Mouse (Mus musculus) central nervous system, embryonic 11.5 days (tissue): ENCODE measurements around the gene Olfr1465. TPM values are rescaled to one million over a fixed set of nuclear protein-coding genes. Genes with fewer than 3 reads are reported as not detected.

Experiments used
- polyA plus RNA-seq: library from polyadenylated mRNA; depleted of rRNA; stranded (reverse); fragments of >200 nt; gene quantifications from 2 replicates; pipeline ENCODE4 v1.2.3, GENCODE M21; 2012; rRNA removed

The Olfr1465 gene
- not detected in 2 replicates for polyA plus RNA-seq

DNA sequence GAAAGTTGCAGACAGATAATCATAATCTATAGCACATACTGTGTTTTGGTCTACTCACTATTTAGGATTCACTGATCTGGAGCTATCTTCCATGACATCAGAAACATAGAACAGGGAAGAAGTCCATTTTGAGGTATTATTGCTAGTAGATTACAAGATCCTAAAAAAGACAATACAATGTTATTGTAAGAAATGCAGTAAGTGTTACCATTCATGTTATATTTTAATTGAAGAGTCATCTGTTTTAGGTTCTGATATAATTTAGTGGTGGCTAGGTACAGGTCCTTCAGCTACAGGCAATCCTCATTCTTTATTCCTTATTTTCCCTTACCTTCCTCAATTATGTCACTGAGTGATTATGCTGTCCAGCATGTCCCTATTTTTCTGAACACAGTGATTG lies at the start of gene Olfr1465:
TSS of gene Olfr1465 (minus strand) at position 101 of the 400 bp plus-strand sequence.

DNA sequence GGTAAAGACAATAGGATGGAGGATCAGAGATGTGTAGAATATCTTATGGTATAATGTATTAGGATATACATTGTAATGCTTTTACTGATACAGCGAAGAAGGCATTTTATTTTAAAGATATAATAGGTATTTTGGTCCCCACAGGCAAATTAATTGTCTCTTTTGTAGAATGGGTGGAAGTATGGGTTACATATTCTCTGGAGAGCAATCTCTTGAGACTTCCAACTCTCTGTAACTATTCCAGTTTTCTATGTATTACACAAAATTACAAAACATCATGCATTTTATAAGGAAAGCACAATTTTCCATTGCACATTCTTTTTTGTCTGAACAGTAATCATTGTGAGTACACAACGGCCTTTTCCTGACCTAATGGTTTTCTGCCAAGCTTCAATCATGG lies 46.6 kb upstream of the Olfr1465 start, which contains the start of gene Olfr1467:
TSS of gene Olfr1467 (plus strand) at position 301 of the 400 bp plus-strand sequence.

DNA sequence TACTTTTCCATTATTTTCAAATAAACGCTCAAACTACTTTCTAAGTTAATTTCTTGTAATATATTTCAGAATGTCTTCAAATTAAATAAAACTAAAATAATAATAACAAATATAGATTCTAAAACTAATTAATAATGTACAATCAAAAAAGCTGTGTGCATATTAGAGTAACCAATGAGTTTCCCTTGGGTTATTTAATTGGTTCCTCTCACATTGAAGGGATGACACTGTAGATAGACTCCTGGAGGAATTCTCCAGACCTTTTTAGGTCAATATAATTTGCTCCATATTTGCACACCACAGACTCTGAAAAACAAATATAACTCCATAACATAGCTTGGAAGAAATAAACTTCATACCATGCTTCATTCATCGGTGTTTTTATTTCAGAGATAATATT lies 23.2 kb upstream of the Olfr1465 start, which contains the start of gene Olfr1466:
TSS of gene Olfr1466 (plus strand) at position 301 of the 400 bp plus-strand sequence.

Other genes starting within 250 kb of the Olfr1465 start
- gene Olfr1457, start 217.7 kb downstream of the Olfr1465 start, polyA plus RNA-seq, result not detected in 2 replicates
- not detected in 2 replicates for gene Olfr1458, start 208.8 kb downstream of the Olfr1465 start, polyA plus RNA-seq
- not detected in 2 replicates for gene Olfr1459, start 166.0 kb downstream of the Olfr1465 start, polyA plus RNA-seq
- not detected in 2 replicates for gene Olfr1461, start 152.5 kb downstream of the Olfr1465 start, polyA plus RNA-seq
- not detected in 2 replicates for gene Olfr1462, start 129.8 kb downstream of the Olfr1465 start, polyA plus RNA-seq
- not detected in 2 replicates for gene Olfr1463, start 84.2 kb downstream of the Olfr1465 start, polyA plus RNA-seq
- not detected in 2 replicates for gene Olfr1466, start 23.3 kb upstream of the Olfr1465 start, polyA plus RNA-seq
- not detected in 2 replicates for gene Olfr1467, start 46.7 kb upstream of the Olfr1465 start, polyA plus RNA-seq
- not detected in 2 replicates for gene Olfr1469, start 92.3 kb upstream of the Olfr1465 start, polyA plus RNA-seq
- gene Olfr1471, start 127.9 kb upstream of the Olfr1465 start, polyA plus RNA-seq, result not detected in 2 replicates
- not detected in 2 replicates for gene Olfr1472, start 140.5 kb upstream of the Olfr1465 start, polyA plus RNA-seq
- gene Olfr1474, start 154.0 kb upstream of the Olfr1465 start, polyA plus RNA-seq, result not detected in 2 replicates
- gene Olfr1475, start 164.7 kb upstream of the Olfr1465 start, polyA plus RNA-seq, result not detected in 2 replicates
- not detected in 2 replicates for gene Olfr1477, start 185.0 kb upstream of the Olfr1465 start, polyA plus RNA-seq
- gene Olfr1480, start 212.4 kb upstream of the Olfr1465 start, polyA plus RNA-seq, result not detected in 2 replicates